Mouse (Mus musculus): ENCODE measurements around the gene Rassf8. TPM values are rescaled to one million over a fixed set of nuclear protein-coding genes. Genes with fewer than 3 reads are reported as not detected.

The Rassf8 gene
- 3.1 and 3.9 TPM in 2 replicates for polyA plus RNA-seq (2012; rRNA removed)

DNA sequence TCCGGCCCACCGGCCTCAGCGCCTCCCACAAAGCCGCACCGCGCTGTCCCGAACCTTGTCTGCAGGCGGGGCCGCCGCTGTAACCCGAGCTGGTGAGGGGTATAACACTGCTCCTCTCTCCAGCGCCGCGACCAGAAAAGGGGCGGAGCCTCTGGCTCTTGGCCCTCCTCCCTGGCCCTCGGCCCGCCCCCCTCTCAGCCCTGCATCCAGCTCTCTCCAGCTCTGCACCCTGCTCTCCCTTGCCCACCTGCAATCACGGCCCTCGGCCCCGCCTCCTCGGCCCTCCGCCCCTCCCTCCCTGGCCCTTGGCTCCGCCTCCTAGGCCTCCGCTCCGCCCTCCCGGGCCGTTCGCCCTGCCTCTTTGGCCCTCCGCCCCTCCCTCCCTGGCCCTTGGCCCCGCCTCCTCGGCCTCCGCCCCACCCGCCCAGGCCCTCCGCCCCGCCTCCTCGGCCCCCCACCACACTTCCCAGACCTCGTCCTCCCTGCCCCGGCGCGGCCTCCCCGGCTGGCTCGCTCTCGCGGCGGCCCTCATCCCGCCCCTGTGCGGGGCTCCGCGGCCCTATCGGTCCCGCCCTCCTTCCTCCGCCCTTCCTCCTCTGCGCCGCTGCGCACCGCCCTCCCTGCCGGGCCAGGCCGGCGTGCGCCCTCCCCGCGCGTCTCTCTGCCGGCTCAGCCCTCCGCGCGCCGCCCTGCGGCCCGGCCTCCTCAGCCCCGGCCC is at the start of gene Rassf8:
Gene Rassf8 (plus strand): TSS at position 617 of the 718 bp plus-strand sequence.
- peaks cover 11% of the 10 kb centered on the region for H3K4me1 ChIP-seq (ENCODE audit: control insufficient read depth, insufficient read depth, low read length)
- peak within 1 kb of the TSS; percentile 23 for H3K27ac ChIP-seq (ENCODE audit: control insufficient read depth, insufficient read depth, low read depth, low read length)
- H3K27me3 ChIP-seq (ENCODE audit: control insufficient read depth, insufficient read depth, low read length) = no peaks in the 10 kb centered on the region
- H3K4me3 ChIP-seq (ENCODE audit: control insufficient read depth, low read depth, low read length) = peak within 1 kb of the TSS; percentile 90
- TF ChIP-seq CTCF (IDR thresholded peaks at IDR 0.05; ENCODE audit: control insufficient read depth, insufficient read depth, insufficient replicate concordance, low read depth, low read length) (no peak), POLR2A (IDR thresholded peaks at IDR 0.05; ENCODE audit: control insufficient read depth, low read depth, low read length) (peak; percentile 51; the same call in 1 of the 2 replicates)
- H3K36me3 ChIP-seq (ENCODE audit: control insufficient read depth, insufficient read depth, low read length) = no peaks in the 10 kb centered on the region

DNA sequence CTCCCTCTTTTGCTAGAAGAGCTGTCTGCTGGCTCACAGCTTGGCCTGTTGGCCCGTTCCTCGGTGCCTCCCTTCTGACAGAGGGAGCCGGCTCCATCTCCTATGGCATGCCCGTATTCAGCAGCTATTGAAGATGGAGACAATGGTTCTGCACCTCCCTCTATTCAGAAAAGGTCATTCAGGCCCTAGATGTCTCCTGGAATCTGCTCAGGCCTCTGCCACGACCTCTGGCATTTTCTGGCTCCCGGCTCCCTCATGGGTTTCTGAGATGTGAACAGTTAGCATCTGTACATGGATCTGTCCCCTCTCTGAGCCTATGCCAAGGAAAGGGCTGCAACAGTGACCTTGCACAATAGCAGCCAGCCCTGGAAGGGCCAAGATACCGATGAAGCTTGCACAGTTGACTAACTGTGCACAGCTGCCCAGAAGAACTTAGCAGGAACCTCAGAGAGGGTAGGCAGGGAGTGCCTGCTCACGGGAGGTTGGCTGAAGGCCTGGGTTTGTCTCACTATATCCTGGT is 45.5 kb upstream of the Rassf8 start:
- H3K27ac ChIP-seq (ENCODE audit: control insufficient read depth, insufficient read depth, low read depth, low read length) = no peak overlapping the region
- no peak for TF ChIP-seq POLR2A (IDR thresholded peaks at IDR 0.05; ENCODE audit: control insufficient read depth, low read depth, low read length)
- TF ChIP-seq CTCF (IDR thresholded peaks at IDR 0.05; ENCODE audit: control insufficient read depth, insufficient read depth, insufficient replicate concordance, low read depth, low read length) = no peak

GRCm38 (mm10) chr6:145703667-145704066 is 42.9 kb upstream of the Rassf8 start:
- TF ChIP-seq CTCF (IDR thresholded peaks at IDR 0.05; ENCODE audit: control insufficient read depth, insufficient read depth, insufficient replicate concordance, low read depth, low read length) = no peak
- TF ChIP-seq POLR2A (IDR thresholded peaks at IDR 0.05; ENCODE audit: control insufficient read depth, low read depth, low read length) = no peak
- H3K4me3 ChIP-seq (ENCODE audit: control insufficient read depth, low read depth, low read length) = no peak overlapping the region
- no peak overlapping the region for H3K27ac ChIP-seq (ENCODE audit: control insufficient read depth, insufficient read depth, low read depth, low read length)
- H3K36me3 ChIP-seq (ENCODE audit: control insufficient read depth, insufficient read depth, low read length) = no peaks in the 10 kb centered on the region
- H3K27me3 ChIP-seq (ENCODE audit: control insufficient read depth, insufficient read depth, low read length) = no peaks in the 10 kb centered on the region
- H3K4me1 ChIP-seq (ENCODE audit: control insufficient read depth, insufficient read depth, low read length) = no peaks in the 10 kb centered on the region

More for the DNA sequence above, 45.5 kb upstream of the Rassf8 start:
- Histone ChIP-seq H3K4me3 (ENCODE audit: control insufficient read depth, low read depth, low read length) (no peak overlapping the region), H3K4me1 (ENCODE audit: control insufficient read depth, insufficient read depth, low read length) (no peaks in the 10 kb centered on the region), H3K27me3 (ENCODE audit: control insufficient read depth, insufficient read depth, low read length) (no peaks in the 10 kb centered on the region), H3K36me3 (ENCODE audit: control insufficient read depth, insufficient read depth, low read length) (no peaks in the 10 kb centered on the region)

DNA sequence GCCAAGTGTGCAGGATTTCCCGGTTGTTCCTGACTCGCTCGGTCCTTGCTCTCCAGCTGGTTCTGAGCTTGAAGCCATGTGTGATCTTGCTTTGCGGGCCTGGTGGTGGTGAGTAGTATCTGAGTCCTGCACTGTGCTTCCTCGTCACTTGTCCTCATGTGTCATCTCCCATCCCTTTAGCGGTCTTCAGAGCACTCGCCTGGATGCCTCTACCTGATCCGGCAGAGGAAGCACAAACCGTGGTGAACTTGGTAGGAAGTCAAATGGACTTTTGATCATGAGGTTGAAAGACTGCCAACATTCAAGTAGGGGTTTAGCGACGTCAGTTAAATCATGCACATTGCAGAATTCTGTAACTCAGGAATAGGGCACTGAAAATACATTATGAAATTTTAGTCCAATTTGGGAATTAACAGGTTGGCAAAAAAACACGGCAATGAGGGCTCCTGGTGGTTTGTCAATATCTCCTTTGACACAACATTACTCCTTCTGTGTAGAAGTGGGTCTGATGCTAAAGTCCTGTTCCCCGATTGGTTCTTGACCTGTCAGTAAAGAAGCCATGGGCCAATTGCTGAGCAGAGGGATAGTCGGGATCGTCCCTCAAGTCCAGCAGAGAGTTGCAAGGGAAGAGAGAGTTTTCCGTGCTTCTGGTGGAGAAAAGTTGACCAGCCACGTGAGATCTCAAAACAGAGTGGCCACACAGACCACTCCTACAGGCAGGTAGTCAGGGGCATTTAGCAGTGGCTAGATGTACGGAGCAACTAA is 36.4 kb upstream of the Rassf8 start:
- H3K27ac ChIP-seq (ENCODE audit: control insufficient read depth, insufficient read depth, low read depth, low read length) = no peak overlapping the region
- no peaks in the 10 kb centered on the region for H3K36me3 ChIP-seq (ENCODE audit: control insufficient read depth, insufficient read depth, low read length)
- peaks cover 5% of the 10 kb centered on the region for H3K4me1 ChIP-seq (ENCODE audit: control insufficient read depth, insufficient read depth, low read length)
- TF ChIP-seq CTCF (IDR thresholded peaks at IDR 0.05; ENCODE audit: control insufficient read depth, insufficient read depth, insufficient replicate concordance, low read depth, low read length) (no peak), POLR2A (IDR thresholded peaks at IDR 0.05; ENCODE audit: control insufficient read depth, low read depth, low read length) (no peak)
- no peak overlapping the region for H3K4me3 ChIP-seq (ENCODE audit: control insufficient read depth, low read depth, low read length)
- H3K27me3 ChIP-seq (ENCODE audit: control insufficient read depth, insufficient read depth, low read length) = no peaks in the 10 kb centered on the region

GRCm38 (mm10) chr6:145710797-145711196 is 35.8 kb upstream of the Rassf8 start:
- no peaks in the 10 kb centered on the region for H3K36me3 ChIP-seq (ENCODE audit: control insufficient read depth, insufficient read depth, low read length)
- H3K4me1 ChIP-seq (ENCODE audit: control insufficient read depth, insufficient read depth, low read length) = peaks cover 5% of the 10 kb centered on the region
- H3K27ac ChIP-seq (ENCODE audit: control insufficient read depth, insufficient read depth, low read depth, low read length) = no peak overlapping the region
- no peak overlapping the region for H3K4me3 ChIP-seq (ENCODE audit: control insufficient read depth, low read depth, low read length)
- TF ChIP-seq CTCF (IDR thresholded peaks at IDR 0.05; ENCODE audit: control insufficient read depth, insufficient read depth, insufficient replicate concordance, low read depth, low read length) = no peak
- no peak for TF ChIP-seq POLR2A (IDR thresholded peaks at IDR 0.05; ENCODE audit: control insufficient read depth, low read depth, low read length)
- no peaks in the 10 kb centered on the region for H3K27me3 ChIP-seq (ENCODE audit: control insufficient read depth, insufficient read depth, low read length)

DNA sequence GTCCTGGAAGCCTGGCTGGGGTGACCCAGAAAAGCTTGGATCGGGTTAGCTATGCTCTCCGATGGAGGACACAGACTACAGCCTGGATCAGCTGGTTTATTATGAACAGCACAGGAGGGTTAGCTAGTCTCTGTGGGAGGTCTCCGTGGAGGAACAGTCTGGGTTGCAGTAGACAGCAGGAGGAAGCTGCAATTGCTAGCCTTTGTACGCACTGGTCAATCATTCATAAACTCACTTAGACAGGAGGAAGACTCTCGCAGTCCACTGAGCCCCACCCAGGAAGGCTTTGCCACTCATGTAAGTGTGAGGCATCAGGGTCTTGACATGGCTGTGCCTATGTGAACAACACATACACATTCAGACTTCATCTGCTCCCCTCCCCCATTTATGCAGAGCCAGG is 35.2 kb upstream of the Rassf8 start:
- Histone ChIP-seq H3K4me1 (ENCODE audit: control insufficient read depth, insufficient read depth, low read length) (peaks cover 5% of the 10 kb centered on the region), H3K4me3 (ENCODE audit: control insufficient read depth, low read depth, low read length) (no peak overlapping the region), H3K36me3 (ENCODE audit: control insufficient read depth, insufficient read depth, low read length) (no peaks in the 10 kb centered on the region), H3K27me3 (ENCODE audit: control insufficient read depth, insufficient read depth, low read length) (no peaks in the 10 kb centered on the region), H3K27ac (ENCODE audit: control insufficient read depth, insufficient read depth, low read depth, low read length) (no peak overlapping the region)
- TF ChIP-seq POLR2A (IDR thresholded peaks at IDR 0.05; ENCODE audit: control insufficient read depth, low read depth, low read length) (no peak), CTCF (IDR thresholded peaks at IDR 0.05; ENCODE audit: control insufficient read depth, insufficient read depth, insufficient replicate concordance, low read depth, low read length) (no peak)

Data from testis, adult 2 months (tissue).